Mouse (Mus musculus) kidney, postnatal 10 days (tissue): ENCODE measurements around the gene Zfp599.

ENCODE experiments used
- DNase-seq: peaks from one replicate; pipeline ENCODE4 v3.0.0; 2021; ENCODE audit warnings: mixed read lengths

The Zfp599 gene

GRCm38 (mm10) chr9:22217858-22218493 is 41.7 kb downstream of the Zfp599 start:
- no peak for DNase-seq

GRCm38 (mm10) chr9:22216705-22217104 is 43.0 kb downstream of the Zfp599 start:
- no peak for DNase-seq

GRCm38 (mm10) chr9:22214549-22214948 is 45.1 kb downstream of the Zfp599 start:
- DNase-seq: no peak

GRCm38 (mm10) chr9:22213785-22214194 is 45.9 kb downstream of the Zfp599 start:
- DNase-seq: no peak
